Mouse (Mus musculus) heart, adult 11 months (tissue): ENCODE measurements at regions not wholly inside any gene's neighbourhood (a gene's known extent, or its start where the extent isn't known, plus 50 kb on each side); places are given as distances from the start of the nearest gene placed in this dataset.

Experiments
- DNase-seq: peaks from one replicate; pipeline ENCODE4 v3.0.0; 2022

GRCm38 (mm10) chr12:16477572-16477971 lies 133.2 kb downstream of the Lpin1 start:
- peak; percentile 68 for DNase-seq

- DNase-seq = peak; percentile 71
These were observed 136.2 kb downstream of the Lpin1 start for GRCm38 (mm10) chr12:16474361-16475080.

- no peak for DNase-seq
These were observed 153.3 kb downstream of the Lpin1 start for GRCm38 (mm10) chr12:16457419-16457818.

GRCm38 (mm10) chr12:16450771-16451435 lies 159.9 kb downstream of the Lpin1 start:
- no peak for DNase-seq

- no peak for DNase-seq
These were observed 172.0 kb downstream of the Lpin1 start for GRCm38 (mm10) chr12:16438717-16439116.

- no peak for DNase-seq
These were observed 173.8 kb downstream of the Lpin1 start for GRCm38 (mm10) chr12:16436961-16437360.

GRCm38 (mm10) chr12:16436255-16436654 lies 174.5 kb downstream of the Lpin1 start:
- no peak for DNase-seq

- DNase-seq = no peak
These were observed 176.0 kb downstream of the Lpin1 start for GRCm38 (mm10) chr12:16434739-16435138.

- DNase-seq = no peak
These were observed 176.5 kb downstream of the Lpin1 start for GRCm38 (mm10) chr12:16434225-16434624.

GRCm38 (mm10) chr12:16425980-16426379 lies 184.8 kb downstream of the Lpin1 start:
- DNase-seq = no peak

GRCm38 (mm10) chr12:16424526-16424925 lies 186.2 kb downstream of the Lpin1 start:
- no peak for DNase-seq

GRCm38 (mm10) chr12:16395720-16396119 lies 215.0 kb downstream of the Lpin1 start:
- DNase-seq = no peak

- DNase-seq = no peak
These were observed 217.9 kb downstream of the Lpin1 start for GRCm38 (mm10) chr12:16392851-16393250.

- peak; percentile 61 for DNase-seq
These were observed 219.0 kb downstream of the Lpin1 start for GRCm38 (mm10) chr12:16391630-16392269.

- peak; percentile 7 for DNase-seq
These were observed 219.6 kb downstream of the Lpin1 start for GRCm38 (mm10) chr12:16391163-16391562.

- DNase-seq = no peak
These were observed 223.7 kb downstream of the Lpin1 start for GRCm38 (mm10) chr12:16387035-16387434.

GRCm38 (mm10) chr12:16384396-16384795 lies 226.4 kb downstream of the Lpin1 start:
- no peak for DNase-seq

GRCm38 (mm10) chr12:16383499-16383935 lies 227.2 kb downstream of the Lpin1 start:
- peak; percentile 90 for DNase-seq

- DNase-seq = no peak
These were observed 228.3 kb downstream of the Lpin1 start for GRCm38 (mm10) chr12:16382417-16382988.

GRCm38 (mm10) chr12:16381026-16381425 lies 229.7 kb downstream of the Lpin1 start:
- peak; percentile 86 for DNase-seq

- DNase-seq = peak; percentile 90
These were observed 230.4 kb downstream of the Lpin1 start for GRCm38 (mm10) chr12:16380346-16380745.

GRCm38 (mm10) chr12:16379415-16379814 lies 231.4 kb downstream of the Lpin1 start:
- DNase-seq = peak; percentile 92

GRCm38 (mm10) chr12:16378501-16378900 lies 232.3 kb downstream of the Lpin1 start:
- DNase-seq = no peak
